Mouse (Mus musculus) cerebellum, adult 11 months (tissue): ENCODE results near the gene Vwf.

Experiments used
- DNase-seq: peaks from one replicate; pipeline ENCODE4 v3.0.0; 2022

The Vwf gene

DNA sequence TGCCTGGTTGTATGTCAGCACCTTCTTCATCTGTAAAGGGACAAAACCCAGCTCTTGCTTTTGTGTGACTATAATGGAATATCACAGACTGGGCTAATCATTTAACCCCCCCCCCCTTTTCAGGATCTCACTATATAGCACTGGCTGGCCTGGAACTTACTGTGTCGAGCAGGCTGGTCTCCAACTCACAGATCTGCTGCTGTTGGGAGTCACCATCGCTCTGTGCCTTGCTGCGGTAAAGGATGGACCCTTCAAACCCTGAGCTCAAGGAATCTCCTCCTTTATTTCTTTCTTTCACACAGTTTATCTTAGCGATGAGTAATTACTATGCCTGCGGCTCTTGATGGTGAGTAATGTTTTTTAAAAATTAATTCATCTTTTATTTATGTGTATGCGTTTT is at the start of gene Vwf:
Gene Vwf, plus strand, starts transcription at position 301 of the 400 bp plus-strand sequence.
- no peak for DNase-seq

DNA sequence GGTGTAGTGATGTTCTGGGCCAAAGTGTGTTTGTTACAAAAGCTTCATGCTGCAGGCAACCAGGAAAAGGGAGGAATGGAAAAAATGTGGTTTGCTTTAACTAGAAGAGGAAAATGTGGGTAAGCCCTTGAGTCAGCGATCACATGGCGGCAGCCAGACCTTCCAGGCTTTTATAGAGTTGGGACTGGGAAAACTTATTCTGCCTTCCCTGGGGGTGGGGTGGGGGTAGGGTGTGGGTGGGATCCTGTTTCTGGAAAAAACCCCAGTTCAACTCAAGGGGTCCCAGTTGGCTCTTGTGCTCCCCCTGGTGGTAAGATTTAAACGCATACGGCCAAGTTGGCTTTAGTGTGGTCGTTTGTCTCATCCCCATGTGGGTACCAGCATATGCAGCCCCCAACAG is 48.5 kb upstream of the Vwf start:
- no peak for DNase-seq

DNA sequence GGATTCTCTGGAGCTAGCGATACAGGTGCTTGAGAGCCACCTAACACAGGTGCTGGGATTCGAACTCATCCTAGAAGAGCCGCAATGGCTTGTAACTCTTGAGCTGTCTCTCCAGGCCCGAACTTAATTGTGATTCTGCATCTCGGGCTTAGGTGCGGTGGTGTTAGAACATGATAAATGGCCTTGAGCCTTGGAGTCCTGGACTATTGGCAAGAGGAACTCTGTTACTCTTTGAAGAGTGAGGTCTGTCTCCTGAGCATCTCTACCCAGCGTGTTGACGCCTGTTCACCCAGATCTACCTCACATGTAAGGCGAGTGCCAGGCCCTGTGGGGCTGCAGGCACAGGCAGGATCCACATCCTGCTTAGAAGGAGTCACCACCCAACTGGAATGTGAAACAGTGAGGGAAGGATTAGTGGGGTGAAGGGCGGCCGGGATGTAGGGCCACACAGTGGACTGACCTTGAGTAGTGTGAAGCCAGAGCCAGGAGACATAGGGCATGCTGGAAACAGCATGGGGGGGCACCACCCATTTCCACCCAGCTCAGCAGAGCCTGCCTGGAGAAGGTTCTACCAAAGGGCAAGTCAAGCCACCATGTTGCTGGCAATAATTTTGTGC is 43.3 kb upstream of the Vwf start:
- DNase-seq, result no peak

DNA sequence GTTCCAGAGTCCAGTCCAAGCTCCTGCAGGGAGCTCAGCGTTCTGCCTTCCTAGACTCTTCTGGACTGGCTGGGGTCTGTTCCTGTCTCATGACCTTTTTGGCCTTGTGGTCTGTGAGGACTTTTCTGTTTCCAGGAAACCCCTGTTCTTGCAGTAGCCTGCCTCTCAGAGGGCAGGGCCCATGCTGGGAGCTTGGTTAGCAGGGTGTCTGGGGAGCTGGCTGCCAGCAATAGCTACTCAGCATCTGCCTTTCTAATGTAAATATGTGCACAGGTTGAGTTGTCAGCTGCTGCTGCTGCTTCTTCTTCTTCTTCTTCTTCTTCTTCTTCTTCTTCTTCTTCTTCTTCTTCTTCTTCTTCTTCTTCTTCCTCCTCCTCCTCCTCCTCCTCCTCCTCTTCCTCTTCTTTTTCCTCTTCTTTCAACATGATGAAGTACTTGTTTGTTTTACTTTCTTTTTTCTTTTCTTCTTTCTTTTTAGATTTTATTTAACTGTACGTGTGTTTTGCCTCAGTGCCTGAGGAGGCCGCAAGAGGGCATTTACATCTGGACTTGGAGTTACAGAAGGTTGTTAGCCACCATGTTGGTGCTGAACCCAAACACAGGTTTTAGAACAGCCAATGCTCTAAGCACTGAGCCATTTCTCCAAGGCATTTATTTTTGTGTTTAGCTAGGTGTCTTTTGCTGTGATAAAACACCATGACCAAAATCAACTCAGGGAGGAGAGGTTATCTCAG is 41.8 kb upstream of the Vwf start:
- no peak for DNase-seq

DNA sequence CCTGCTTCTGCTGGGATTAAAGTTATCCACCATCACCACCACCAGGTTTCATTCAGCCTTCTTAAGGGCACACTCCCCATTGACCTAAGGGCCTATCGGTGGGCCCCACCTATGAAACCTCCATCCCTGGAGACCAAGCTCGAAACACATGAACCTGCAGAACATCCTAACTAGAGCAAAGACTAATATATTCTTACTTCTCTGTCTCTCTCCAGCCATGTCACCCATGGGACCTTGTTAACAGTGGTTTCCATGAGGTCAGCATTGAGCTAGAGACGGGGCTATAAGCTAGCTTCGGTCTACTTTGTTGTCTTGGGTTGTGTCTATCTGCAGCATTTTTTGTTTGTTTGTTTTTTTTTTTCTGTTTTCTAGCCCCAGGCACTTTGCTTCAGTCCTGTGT is 40.1 kb upstream of the Vwf start:
- no peak for DNase-seq

DNA sequence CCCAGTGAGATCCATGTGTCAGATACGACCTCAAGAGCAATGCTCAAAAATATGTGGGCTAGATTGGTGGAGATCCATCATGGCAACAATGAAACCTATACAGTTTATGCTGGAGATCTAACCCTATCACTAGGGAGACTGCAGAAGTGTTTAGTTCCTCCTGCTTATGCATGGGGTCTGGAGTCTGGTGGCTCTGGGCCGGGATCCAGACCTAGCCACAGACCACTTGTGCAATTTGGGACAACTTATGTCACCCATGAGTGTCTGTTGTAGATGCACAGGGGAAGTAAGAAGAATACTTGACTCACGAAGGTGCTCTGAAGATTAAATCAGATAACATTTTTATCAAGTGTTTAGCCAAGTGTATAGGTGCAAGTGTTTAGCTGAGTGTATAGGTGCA is 36.8 kb upstream of the Vwf start:
- DNase-seq, result no peak

DNA sequence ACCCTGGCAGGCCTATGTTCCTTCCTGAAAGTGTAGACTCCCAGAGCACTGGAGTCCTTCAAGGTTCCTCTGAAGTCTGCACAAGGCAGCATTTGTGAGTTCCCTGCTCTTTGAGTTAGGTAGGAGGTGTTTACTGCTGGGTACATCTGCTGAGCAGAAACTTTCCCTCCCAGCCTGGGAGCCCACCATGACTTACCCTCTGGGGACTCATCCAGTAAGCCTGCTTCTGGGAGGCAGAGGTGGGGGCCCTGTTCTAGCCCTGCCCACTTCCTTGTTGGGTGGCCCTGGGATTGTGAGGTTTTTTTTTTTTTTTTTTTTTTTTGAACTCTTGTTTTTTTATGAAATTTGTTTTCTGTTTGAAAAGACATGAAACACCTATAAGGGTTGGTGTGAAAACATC is 35.9 kb upstream of the Vwf start:
- DNase-seq, result no peak

DNA sequence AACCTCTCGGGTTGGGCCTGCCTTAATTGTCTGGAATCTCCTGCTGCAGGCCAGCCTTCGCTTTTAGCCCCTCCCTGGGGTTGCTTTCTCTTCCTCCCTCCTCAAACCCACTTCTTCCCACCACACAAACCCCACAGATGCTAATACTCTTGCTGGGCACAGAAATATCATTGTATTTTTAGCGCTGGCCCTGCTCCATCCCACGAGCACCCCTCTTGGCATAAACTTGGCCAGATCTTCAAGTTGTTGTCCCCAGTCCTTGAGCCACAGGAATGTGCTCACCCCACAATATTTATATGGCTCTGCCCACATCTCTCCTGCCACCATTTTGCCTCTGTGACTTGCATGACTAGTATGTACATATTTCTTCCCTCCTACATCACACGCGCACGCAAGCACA is 35.4 kb upstream of the Vwf start:
- no peak for DNase-seq

DNA sequence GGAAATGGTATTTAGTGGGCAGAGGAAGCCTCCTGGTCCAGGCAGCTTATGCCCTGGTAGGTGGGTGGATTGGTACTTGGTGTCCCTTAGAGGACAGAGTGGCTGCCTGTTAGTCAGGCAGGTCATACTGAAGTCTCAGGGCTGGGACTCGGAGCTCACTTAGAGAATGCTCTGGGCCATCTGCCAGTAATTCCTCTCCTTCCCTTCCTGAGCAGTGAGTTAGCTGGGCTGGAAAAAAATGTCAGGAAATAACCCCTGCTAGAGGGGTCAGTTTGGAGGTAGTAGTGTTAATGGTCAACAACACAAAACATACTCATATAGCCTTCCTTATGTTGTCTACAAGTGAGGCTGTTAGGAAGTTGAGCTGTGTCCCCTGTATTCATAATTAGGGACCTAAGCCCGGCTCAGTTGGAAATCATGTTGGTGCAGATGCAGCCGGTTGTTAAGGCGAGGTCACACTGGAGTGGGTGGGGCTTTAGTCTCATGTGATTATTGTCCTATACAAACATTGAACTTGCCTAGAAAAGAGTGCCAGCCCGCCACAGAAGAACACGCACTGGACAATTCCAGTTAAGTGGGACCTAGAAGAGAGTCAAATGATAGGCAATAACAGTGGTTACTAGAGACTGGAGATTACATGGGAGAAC is 33.5 kb upstream of the Vwf start:
- no peak for DNase-seq

DNA sequence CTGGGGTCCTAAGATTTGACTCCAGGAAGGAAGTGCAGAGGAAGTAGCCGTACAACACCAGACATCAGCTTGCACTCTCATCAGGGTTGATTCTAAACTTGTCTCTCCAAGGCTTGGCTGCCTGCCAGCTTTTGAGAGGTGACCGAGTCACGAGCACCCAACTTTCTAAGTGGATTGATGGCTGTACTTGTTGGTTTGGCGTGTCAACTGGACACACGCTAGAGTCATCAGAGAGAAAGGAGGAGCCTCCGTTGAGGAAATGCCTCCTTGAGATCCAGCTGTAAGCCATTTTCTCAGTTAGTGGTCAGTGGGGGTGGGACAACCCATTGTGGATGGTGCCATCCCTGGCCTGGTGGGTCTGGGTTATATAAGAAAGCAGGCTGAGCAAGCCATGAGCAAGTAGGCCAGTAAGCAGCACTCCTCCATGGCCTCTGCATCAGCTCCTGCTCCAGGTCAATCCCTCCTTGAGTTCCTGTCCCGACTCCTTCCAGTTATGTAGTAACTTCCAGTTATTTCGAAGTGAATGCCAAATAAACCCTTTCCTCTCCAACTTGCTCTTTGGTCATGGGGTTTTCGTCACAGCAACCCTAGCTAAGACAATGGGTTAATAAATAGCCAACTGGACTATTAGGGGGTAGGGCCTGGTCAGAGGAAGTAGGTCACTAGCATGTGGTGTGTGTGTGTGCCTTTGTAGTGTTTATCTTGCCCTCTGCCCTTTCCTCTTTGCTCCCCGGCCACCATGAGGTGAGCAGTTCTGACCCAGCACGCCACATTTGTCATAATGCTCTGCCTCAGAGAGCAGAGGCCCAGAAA is 30.9 kb upstream of the Vwf start:
- no peak for DNase-seq

DNA sequence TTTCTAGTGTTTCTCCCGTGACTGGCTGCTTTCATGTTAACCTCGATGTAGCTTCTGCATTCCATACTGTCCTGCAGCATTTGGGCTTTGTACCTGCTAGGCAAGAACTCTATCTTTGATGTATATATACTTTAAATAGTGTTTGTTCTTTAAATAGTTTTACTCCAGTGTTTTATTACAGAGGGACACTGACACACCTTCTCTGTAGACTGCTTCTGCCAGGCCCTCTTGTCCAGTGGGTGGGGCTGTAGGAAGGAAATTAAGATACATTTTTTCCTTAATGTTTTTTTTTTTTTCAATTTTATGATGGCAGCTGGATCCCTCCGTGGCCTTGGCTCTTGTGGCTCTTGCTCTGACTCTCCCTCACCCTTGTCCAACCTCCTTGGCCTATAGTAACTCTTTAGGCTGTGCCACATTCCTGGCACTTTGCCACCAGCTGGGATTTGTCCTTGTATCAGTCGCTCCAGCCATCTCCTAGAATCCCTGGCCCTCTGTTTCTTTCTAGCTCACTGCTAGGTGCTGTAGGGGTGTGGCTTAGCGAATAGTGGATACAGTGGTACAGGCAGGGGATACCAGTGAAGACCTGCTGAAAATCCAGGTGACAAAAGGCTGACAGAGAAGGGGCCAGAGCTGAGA is 24.9 kb upstream of the Vwf start:
- no peak for DNase-seq

DNA sequence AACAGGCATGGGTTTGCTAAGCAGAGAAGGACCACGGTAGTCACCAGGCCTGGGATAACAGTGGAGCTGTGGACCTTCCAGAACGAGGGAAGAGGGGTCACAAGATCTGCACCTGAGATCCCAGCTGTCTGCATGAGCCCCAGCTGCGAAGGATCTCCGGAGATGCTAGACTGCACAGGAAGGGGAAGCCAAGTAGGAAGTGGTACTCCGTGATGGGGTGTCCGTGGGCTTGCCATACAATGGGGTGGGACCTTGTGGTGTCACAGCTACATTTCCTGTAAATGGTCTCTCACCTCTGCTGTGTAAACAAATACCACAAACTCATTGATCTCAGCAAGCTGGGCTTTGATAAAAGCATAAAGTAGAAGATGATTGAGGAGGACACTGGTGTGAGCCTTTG is 22.5 kb upstream of the Vwf start:
- DNase-seq, result no peak

DNA sequence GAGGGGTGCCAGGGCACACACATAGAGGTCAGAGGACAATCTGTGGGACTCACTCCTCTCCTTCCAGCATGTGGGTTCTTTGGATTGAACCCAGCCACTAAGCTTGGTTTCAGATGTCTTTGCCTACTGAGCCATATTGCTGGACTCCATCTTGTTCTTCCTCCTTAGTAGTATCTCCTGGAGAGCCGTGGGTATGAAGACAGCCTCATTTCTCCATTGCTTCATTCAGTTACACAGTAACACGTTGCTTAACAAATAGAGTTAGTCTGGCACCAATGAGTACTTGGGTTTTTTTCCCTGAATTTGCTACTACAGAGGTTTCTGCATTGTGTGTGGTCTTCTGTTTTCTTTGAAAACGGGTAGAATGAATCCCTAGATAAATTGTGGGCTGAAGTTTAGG is 20.5 kb upstream of the Vwf start:
- DNase-seq, result no peak

DNA sequence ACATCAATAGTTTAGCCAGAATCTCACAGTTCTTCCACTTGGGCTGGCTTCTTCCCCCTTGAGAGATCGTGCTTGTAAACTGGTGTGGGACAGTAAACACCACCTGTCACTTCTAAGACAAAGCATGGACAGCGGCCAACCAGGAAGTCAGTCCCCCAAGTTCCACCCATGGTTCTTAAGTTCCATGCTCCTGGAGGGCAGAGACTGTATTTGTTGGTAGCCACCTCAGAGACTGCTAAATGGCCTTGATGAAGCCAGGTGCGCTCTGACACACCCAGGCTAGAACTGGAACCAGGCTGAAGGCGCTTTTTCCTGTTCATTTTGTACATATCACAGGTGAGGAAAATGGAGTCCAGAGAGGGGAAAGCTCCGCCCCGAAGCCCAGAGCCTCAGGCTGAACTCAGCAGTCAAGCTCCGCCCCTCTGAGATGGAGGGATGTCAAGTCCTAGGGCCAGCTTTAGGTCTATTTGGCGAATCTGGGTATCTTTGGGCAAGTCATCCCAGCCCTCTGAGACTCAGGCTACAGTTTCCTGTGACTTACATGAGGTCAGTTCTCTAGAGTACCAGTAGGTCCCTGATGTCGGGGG is 17.9 kb upstream of the Vwf start:
- no peak for DNase-seq

DNA sequence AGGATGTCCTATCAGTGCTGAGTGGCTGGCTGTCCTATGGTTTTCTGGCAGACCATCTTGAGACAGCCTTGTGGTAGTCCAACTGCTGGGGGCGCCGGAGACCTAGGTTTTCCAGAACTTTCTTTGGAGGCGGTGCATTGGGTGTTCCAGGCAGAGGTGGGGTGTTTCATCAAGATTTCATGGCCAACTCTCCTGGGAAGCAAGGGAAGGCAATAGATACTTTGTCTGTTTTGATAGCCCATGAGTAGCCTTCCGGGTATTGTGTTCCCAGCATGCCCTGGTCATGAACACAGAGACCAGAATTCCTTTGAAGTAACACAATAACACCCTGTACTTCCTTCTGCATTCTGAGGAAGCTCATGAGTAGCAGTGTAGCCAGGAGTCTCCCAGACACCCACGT is 17.1 kb upstream of the Vwf start:
- DNase-seq, result no peak

DNA sequence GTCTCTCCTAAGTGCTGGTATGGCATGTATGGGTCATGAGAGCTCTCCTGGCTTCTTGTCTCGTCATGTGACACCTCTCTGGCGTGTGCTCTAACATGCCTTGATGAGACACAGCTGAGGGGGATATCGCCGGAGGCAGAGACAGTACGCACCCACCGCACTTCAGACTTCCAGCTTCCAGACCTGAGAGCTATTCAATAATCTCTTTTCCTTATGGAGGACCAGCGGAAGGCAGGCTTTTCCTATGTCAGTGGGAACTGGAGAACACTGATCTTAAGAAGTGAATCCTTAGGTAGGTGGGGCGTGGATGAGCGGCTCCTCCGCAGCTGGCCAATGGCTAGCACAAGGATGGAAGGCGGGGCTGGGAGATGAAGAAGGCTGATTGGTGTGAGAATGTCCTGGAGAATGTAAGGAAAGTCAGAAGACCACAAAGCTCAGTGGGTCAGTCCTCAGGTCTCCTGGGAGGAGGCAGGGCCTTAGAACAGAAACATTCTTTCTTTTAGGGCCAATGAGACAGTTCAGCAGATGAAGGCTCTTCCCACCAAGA is 13.4 kb upstream of the Vwf start:
- DNase-seq, result no peak

DNA sequence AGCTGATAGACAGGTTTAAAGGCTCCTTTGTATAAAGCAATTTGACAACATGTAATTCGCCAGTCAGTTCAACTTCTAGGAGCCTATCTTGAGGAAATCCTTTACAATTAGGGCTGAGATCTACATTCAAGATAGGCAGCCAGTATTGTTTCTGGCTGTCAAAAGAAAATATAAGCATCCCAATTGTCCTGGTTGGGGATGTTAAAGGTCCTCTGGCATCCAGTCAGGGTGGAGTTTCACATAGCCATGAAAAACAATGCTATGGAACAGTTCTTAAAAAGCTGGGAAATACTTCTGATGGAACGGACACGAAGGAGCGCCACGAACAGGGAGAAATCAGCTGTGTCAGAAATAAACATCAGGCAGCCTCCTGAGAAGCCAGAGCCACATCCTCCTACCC is 11.6 kb upstream of the Vwf start:
- DNase-seq, result no peak

DNA sequence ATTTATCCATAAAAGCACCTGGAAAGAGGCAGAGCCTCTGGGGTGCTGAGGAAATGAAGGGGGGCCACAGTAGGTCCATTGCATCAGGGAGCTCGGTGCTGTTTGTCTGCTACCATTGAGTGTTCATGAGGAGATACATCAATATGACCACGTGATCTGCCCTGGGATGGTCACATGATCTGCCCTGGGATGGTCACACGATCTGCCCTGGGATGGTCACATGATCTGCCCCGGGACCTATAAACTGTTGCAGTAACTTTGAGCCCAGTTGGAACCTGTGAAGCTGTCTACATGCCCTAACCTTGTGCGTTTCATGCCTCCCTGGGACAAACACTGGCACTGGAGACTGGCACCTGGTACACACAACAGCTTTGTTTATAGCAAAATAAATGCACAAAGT is 8.1 kb upstream of the Vwf start:
- no peak for DNase-seq

DNA sequence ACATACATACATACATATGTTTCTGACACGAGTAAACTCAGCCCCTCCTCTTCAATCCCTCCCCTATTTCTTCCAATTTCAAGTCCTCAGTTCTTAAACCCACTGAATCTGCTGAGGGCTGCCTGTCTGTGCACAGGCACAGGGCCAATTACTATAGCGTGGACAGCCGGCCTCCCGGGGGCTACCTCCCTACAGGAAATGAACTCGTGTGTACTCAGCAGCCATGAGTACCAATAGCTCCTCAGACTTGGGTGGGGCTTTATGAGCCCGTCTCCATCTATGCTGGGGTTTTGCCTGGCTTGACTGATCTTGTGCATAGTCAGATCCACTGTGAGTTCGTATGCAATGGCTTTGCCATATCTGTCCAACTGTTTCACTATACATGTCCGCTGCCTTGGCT is 7.2 kb upstream of the Vwf start:
- DNase-seq, result no peak

DNA sequence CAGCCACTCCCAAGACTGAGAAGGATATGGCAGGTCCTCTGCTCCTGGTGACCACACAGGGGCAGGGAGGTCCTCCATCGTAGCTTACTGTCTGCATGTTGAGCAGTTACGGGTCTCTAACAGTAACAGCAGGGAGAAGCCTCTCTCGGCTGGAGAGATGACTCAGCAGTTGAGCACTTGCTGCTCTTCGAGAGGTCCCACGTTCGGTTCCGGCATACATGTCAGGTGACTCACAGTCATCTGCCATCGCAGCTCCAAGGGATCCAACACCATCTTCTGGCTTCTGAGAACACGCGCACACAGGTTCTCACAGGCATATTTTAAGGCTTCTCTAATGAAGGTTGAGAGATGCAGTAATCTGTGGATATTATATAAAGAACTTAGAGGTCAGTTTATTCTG is 6.4 kb upstream of the Vwf start:
- no peak for DNase-seq

DNA sequence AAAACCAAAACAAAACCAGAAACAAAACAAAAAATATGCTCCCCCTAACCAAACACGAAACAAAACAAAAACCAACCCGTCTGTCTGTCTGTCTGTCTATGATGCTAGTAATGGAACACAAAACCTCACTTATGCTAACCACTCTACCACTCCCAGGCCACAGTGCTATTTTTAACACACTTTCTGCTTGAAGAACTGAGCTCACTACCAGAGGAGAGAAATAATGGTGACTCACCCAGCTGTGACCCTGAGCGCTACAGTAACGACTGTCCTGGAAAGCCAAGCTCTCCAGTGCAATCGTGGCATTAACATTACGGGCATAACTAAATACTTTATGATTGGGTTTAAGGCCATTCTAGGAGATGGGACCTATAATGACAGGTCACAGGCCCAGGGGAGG is 5.7 kb upstream of the Vwf start:
- DNase-seq, result no peak

DNA sequence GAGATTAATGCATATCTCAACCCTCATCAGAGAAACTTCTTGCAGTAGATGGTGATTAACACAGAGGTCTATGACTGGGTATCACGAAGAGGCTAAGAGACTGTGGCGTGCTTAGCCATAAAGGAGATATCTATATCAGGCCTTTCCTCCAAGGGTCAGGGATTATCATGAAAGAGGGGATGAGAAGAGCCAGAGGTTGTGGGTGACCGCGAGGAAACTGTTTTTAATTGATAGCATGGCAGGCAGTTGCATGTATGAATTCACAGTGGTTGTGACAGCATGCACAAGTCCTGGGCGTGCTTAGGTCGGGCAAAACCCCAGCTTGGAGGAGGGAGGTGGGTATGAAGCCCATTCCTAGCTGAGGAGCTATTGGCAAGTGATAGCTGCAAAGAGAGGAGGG is 5.3 kb upstream of the Vwf start:
- DNase-seq, result no peak

DNA sequence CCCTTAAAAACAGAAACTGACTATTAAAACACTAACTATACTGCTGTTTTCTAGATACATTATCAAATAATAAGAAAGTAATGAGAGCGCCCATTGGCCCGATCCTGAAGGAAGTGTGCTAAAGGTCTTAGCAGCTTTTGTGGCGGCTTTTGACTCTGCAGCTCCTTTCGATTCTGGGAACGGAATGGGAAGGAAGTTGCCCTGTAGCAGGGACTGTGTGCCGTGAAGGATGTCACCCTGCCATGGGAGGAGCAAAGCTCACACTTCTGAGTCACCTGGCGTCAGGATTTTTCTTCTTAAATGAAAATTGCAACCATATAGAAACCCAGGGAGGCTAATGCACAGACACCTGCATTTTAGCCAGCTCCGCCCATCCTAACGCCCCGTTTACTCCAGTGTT is 1.8 kb downstream of the Vwf start:
- DNase-seq, result no peak
